ENCODE assay signal across 8 mouse cellular contexts in the genomic region with DNA sequence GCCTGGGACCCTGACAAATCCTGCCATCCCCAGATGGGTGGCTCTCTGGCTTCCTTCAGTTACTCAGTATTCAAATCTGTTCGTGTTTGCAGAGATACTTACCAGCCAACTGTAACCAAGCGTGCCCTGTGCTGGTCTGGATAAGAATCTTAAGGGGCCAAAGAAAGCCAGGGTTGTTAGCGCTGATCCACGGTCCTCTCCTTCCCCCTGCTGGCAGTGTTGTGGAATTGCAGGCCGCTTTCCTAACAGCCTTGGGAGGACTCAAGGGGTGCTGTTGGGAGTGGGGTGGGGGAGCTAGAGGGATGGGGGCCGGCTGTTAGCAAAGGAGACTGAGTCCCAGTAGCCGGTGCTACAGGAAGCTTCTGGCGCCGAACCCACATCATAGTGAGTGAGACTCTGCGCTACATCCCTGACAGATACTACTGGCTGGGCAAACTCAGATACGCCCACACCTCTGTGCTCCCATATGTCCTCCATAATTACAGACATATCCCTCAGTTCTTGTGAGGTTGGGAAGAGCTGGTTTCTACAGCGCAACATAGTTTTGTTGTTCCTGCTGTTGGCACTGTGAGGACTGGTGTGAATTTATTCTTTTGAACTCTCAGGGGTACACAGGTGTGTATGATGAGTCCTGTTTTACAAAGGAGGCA. TPM values are rescaled to one million over a fixed set of nuclear protein-coding genes. Genes with fewer than 3 reads are reported as not detected.
DNase-seq lines count a peak whose midpoint lies in the region; ATAC-seq and TF ChIP-seq lines count a peak whose summit lies in the region.
"Had no signal": no experiment of that assay in that cellular context is flagged by ENCODE, and none has a peak within 500 bp of the region (broad histone marks: within the 10 kb centered on the region; RNA-seq: fewer than 3 reads in every experiment).

No protein-coding gene starts in this region.

- 26% methylated on average over 12 of the region's 12 CpGs for WGBS in kidney, adult 2 months
- WGBS in liver, adult 2 months: 30% methylated on average over 12 of the region's 12 CpGs

- H3K4me3 ChIP-seq in kidney, adult 2 months (ENCODE audit: insufficient read depth, low read depth, low read length): no peak overlapping the region
- no peak overlapping the region for H3K4me3 ChIP-seq in CH12.LX (replicated peaks in 1 of 3; ENCODE audit: low read depth in 2 of 3, low read length in 2 of 3, poor library complexity in 1 of 3)
- no peak overlapping the region for H3K4me3 ChIP-seq in liver, adult 2 months (ENCODE audit: insufficient read depth, low read depth, low read length)
- H3K4me3 ChIP-seq: erythroblast, embryonic 14.5 days had no signal

- no peaks in the 10 kb centered on the region for H3K27me3 ChIP-seq in kidney, adult 2 months (replicated peaks; ENCODE audit: control insufficient read depth, insufficient read depth, low read length)
- peaks cover 61% of the 10 kb centered on the region for H3K27me3 ChIP-seq in CH12.LX (replicated peaks)
- H3K27me3 ChIP-seq in liver, adult 2 months (ENCODE audit: control insufficient read depth, insufficient read depth, low read length): no peaks in the 10 kb centered on the region

- no peaks in the 10 kb centered on the region for H3K79me2 ChIP-seq in CH12.LX (replicated peaks; ENCODE audit: control insufficient read depth, extremely low read depth, insufficient read depth, poor library complexity, severe bottlenecking)
- no peaks in the 10 kb centered on the region for H3K79me2 ChIP-seq in liver, adult 2 months (ENCODE audit: control insufficient read depth, insufficient read depth, low read length)

- TF ChIP-seq POLR2A in kidney, adult 2 months (IDR thresholded peaks at IDR 0.05; ENCODE audit: low read depth, low read length): no peak
- no peak for TF ChIP-seq POLR2A in CH12.LX (IDR thresholded peaks at IDR 0.05; ENCODE audit: low read depth, low read length)
- no peak for TF ChIP-seq POLR2A in liver, adult 2 months (IDR thresholded peaks at IDR 0.05; ENCODE audit: extremely low read depth, insufficient read depth, low read length)

- H3K4me2 ChIP-seq in CH12.LX (ENCODE audit: insufficient read depth, low read depth, poor library complexity, severe bottlenecking): peak overlapping the region; percentile 11; the same call in 1 of the 2 replicates

- peak; percentile 59 for ATAC-seq in activated CD4-positive, CD25-positive, alpha-beta regulatory T cell, adult 4 months

- H3K36me3 ChIP-seq in kidney, adult 2 months (ENCODE audit: control insufficient read depth, insufficient read depth, low read length): no peaks in the 10 kb centered on the region
- H3K36me3 ChIP-seq in CH12.LX (replicated peaks in 1 of 2; ENCODE audit: control insufficient read depth in 1 of 2, insufficient read depth in 1 of 2, low read length in 1 of 2): no peaks in the 10 kb centered on the region
- H3K36me3 ChIP-seq in liver, adult 2 months (ENCODE audit: control insufficient read depth, insufficient read depth, low read length): no peaks in the 10 kb centered on the region

- no peak overlapping the region for H3K9ac ChIP-seq in CH12.LX (ENCODE audit: insufficient read depth, low read depth)
- no peak overlapping the region for H3K9ac ChIP-seq in liver, adult 2 months (ENCODE audit: low read depth, low read length)

- in situ Hi-C loops in CH12.LX (cut with MboI; ENCODE audit: low pct_ligation_motif_present, low pct_unique_long_range_greater_than_20kb, low sequenced_read_pairs): no loop called here

- no peak for TF ChIP-seq EP300 in CH12.LX (IDR thresholded peaks at IDR 0.05; ENCODE audit: low read length)

- no peak overlapping the region for H3K27ac ChIP-seq in kidney, adult 2 months (ENCODE audit: insufficient read depth, low read depth, low read length)
- no peak overlapping the region for H3K27ac ChIP-seq in CH12.LX (ENCODE audit: insufficient read depth, low read depth)
- H3K27ac ChIP-seq in liver, adult 2 months (replicated peaks; ENCODE audit: insufficient read depth, low read depth, low read length): no peak overlapping the region

- DNase-seq in kidney, adult 2 months: peak; percentile 14
- no peak for DNase-seq in kidney, adult 9 months
- DNase-seq in CH12.LX (ENCODE audit: extremely low read depth): peak; percentile 51
- peak; percentile 10 for DNase-seq in liver, adult 2 months (ENCODE audit: extremely low read depth, low read depth, low spot score)
- peak; percentile 41 for DNase-seq in retina, postnatal 7 days (ENCODE audit: low read depth, low spot score)
- DNase-seq in adrenal gland, postnatal 25 days: no peak

- H3K9me3 ChIP-seq in CH12.LX (replicated peaks; ENCODE audit: low read length): no peaks in the 10 kb centered on the region

- peak; percentile 78 for TF ChIP-seq CTCF in kidney, adult 2 months (conservative IDR thresholded peaks at IDR 0.05; ENCODE audit: insufficient read depth, insufficient read length, low read depth, low read length)
- TF ChIP-seq CTCF in CH12.LX (conservative IDR thresholded peaks at IDR 0.05 in 1 of 2, IDR thresholded peaks at IDR 0.05 in 1 of 2; ENCODE audit: low read depth in 2 of 2, low read length in 2 of 2): peak; percentile 72 to 85
- peak; percentile 89 for TF ChIP-seq CTCF in liver, adult 2 months (IDR thresholded peaks at IDR 0.05; ENCODE audit: low read depth, low read length)

- H3K4me1 ChIP-seq in kidney, adult 2 months (ENCODE audit: control insufficient read depth, insufficient read depth, low read length): no peaks in the 10 kb centered on the region
- peaks cover 0 to 12% of the 10 kb centered on the region in 2 experiments; a peak in 2 of 4 replicates for H3K4me1 ChIP-seq in CH12.LX (ENCODE audit: control insufficient read depth in 1 of 2, insufficient read depth in 2 of 2)
- H3K4me1 ChIP-seq in liver, adult 2 months (ENCODE audit: control insufficient read depth, insufficient read depth, low read length): no peaks in the 10 kb centered on the region

- TF ChIP-seq RAD21 in CH12.LX (IDR thresholded peaks at IDR 0.05; ENCODE audit: low read depth, low read length): peak; percentile 77

- dilution Hi-C loops in CH12.LX (cut with MboI; ENCODE audit: extremely low pct_ligation_motif_present, extremely low pct_unique_long_range_greater_than_20kb, low sequenced_read_pairs): no loop called here

TF ChIP-seq in CH12.LX, 34 proteins besides CTCF, POLR2A, EP300 and RAD21:
- TF ChIP-seq MEF2A (IDR thresholded peaks at IDR 0.05; ENCODE audit: borderline replicate concordance, low read depth, low read length) (no peak), MAX (IDR thresholded peaks at IDR 0.05; ENCODE audit: low read length) (no peak), SMC3 (IDR thresholded peaks at IDR 0.05; ENCODE audit: low read depth, low read length) (peak; percentile 57), NELFE (IDR thresholded peaks at IDR 0.05; ENCODE audit: low read depth, low read length) (no peak)

RNA-seq across cellular contexts. Expression of a gene that starts 9.7 kb away (rescaled TPM):
- polyA plus RNA-seq in kidney, adult 2 months (2012; rRNA removed): 10.7 and 12.1 TPM in 2 replicates
- total RNA-seq in CH12.LX (2012; rRNA removed) (56.5 and 76.1 TPM in 2 replicates), CH12.LX (2014; rRNA removed) (30.6 and 36.2 TPM in 2 replicates)
- 81.4 and 94.6 TPM in 2 replicates for polyA plus RNA-seq in CH12.LX (2012; ENCODE audit: insufficient read length, low read depth)
- 10 to 100 TPM; 11.2 to 12.2 TPM for polyA plus RNA-seq in activated CD4-positive, CD25-positive, alpha-beta regulatory T cell, adult 4 months (2017; shearing (Covaris generic))
- total RNA-seq in liver, adult 2 months (2014; rRNA removed): 4.9 and 5.6 TPM in 2 replicates
- 8.2 and 9.2 TPM in 2 replicates for polyA plus RNA-seq in liver, adult 2 months (2012; rRNA removed)
- 19.1 and 25.0 TPM in 2 replicates for total RNA-seq in adrenal gland, postnatal 25 days (2021)

Comparison
In these comparisons a context has a peak if more than half of its experiments do, and no peak if none do; other contexts are left out.
1. DNase-seq: peak in kidney, adult 2 months (single experiment), CH12.LX (single experiment), liver, adult 2 months (single experiment) and retina, postnatal 7 days (single experiment); none in kidney, adult 9 months (single experiment) and adrenal gland, postnatal 25 days (single experiment).
2. Peak in every context shown above with its lines, with median percentiles within 50 percentile points of each other: CTCF ChIP-seq.